Mouse (Mus musculus) T-helper 1 cell (primary cell): ENCODE measurements around the gene Arrdc1.

Experiments
- in situ Hi-C: fragments of 300-600 bp; cut with MboI, MseI; formaldehyde crosslinking; loops from one replicate; pipeline ENCODE4 v1.15.1; 2025; ENCODE audit warnings: high pct_unique_total_duplicates

Gene Arrdc1

DNA sequence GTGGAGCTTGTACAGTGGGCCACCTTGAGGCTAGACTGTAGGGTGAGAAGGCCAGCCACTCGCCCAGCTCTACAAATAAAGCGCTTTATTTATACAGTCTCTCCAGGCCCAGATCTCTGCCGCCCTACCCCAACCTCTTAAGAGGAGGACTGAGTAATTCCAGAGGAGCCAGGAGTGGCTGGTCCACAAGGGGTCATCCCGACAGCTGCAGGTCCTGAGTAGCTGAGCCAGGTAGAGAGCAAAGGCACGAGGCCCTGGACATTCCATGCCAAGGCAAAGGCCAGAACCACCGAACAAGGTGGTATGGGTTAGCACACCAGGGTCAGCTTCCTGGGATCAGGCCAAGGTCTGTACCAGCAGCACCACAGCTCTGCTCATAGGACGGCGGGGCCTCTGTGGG, 9.8 kb downstream of the Arrdc1 start:
- in situ Hi-C loops: no loop called here

DNA sequence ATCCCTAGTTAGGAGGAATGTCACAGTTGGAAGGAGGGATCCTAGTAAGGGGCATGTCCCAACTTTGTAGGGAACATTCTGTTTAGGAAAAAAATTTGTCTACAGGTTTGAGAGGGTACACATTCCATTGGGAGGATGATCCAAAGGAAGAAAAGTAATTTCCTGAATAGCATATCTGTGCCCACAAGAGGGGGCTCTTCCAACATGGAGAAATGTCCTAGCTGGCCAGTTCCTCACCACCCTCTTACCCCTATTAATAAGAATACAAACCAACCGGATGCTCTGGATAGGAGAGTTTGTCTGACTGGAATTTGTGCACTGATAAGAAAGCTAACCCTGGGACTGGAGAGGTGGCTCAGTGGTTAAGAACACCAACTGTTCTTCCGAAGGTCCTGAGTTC, 11.5 kb downstream of the Arrdc1 start:
- in situ Hi-C loops: no loop called here

- in situ Hi-C loops: no loop called here
Measured at GRCm38 (mm10) chr2:24919839-24920175, 15.2 kb downstream of the Arrdc1 start.

DNA sequence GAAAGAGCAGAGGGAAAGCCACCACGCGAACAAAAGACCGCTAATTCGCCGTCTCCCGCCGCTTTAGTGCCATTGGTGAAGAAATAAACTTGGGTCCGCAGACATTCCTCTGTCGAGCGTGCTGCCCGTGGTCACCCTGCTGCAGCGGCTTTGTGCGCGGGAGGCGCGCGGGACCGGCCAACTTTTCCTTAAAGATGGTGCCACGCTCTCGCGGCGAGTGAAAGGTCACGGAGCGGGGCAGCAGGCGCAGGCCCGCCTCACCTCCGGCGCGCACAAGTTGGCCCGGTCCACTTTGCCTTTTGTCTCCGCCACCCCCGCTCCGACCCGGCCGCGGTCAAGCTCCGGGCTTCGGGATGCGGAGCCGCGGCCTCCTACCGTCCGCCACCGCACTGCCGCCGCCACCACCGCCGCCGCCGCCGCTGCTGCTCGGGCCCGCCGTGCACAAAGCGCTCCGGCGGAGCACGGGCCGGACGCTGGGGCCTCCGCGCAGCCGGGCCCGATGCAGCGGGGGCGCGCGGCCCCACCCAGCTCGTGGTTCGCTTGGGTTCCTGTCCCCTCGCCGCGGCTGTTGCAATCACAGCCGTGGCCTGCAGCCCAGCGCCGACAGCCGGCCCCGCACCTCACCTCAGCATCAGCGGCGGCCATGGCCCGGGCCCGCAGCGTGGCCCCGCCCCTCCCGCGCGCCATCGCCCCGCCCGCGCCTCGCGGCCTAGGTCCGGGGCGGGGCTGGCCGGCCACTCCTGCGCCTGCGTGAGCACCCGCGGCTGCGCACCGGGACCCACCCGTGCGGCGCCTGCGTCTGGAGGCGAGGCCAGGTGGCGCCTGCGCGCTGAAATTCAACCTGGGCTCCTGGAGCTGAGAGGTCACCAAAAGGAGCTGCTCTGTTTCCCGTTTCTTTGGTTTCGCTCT, 15.9 kb downstream of the Arrdc1 start, which contains the start of gene Ehmt1:
Ehmt1 (minus strand) TSS at position 685 of the 909 bp plus-strand sequence.
- in situ Hi-C loops: no loop called here

DNA sequence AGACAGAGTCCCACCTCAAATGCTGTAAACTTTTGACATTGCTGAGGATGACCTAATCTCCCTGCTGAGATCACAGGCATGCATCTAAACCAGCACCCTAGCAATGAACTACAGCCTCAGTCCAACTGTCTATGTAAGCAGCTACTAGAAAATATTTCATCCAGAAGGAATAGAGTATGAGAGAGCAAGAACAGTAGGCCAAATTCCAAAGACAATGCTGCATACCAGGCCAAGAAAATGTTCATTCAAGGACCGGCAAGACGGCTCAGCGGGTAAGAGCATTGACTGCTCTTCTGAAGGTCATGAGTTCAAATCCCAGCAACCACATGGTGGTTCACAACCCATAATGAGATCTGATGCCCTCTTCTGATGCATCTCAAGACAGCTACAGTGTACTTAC, 20.3 kb downstream of the Arrdc1 start:
- in situ Hi-C loops: no loop called here

GRCm38 (mm10) chr2:24912589-24912988, 22.5 kb downstream of the Arrdc1 start:
- in situ Hi-C loops: no loop called here

DNA sequence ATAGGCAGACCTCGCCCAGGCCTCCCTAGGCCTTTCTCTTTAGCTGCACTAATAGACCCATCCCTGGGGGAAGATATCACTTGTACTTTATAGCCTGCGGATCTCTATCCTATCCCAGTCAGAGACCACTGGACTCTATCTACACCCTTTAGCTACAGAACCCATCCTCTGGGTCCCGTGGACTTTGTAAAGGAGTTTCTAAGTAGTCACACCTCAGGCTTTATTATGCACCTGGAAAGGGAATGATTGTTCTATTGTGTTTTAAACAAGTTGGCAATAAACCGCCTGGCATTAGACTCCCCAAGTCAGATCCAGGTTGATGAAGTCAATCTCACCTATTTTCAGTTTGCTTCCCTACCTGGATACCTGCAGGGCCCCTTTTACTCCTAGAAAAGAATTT, 22.9 kb downstream of the Arrdc1 start:
- in situ Hi-C loops: no loop called here

GRCm38 (mm10) chr2:24910481-24910880, 24.6 kb downstream of the Arrdc1 start:
- in situ Hi-C loops: no loop called here

DNA sequence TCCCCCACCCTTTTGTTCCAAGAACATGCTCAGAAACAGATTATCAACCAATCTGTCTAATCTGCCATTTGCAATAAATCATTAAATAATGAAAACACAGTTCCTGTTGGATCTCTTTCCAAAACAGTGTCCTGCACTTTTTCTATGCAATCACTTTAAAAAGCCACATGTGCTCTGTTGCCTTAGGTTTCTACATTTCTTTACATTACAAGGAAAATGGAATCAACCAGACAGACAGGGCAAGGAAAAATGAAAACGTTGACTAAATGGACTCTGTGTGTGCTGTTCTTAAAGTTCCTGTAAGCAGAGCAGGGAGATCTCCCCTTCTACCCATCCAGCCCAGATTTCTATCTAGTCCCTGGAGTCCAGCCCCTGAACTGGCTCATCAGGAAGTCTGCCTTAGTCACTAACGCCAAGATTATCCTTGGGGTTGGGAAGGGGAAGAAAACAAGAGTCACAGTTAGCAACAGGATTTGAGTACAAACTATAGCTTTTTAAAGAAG, 29.3 kb downstream of the Arrdc1 start:
- in situ Hi-C loops: no loop called here

GRCm38 (mm10) chr2:24904823-24905652, 30.0 kb downstream of the Arrdc1 start:
- in situ Hi-C loops: no loop called here

DNA sequence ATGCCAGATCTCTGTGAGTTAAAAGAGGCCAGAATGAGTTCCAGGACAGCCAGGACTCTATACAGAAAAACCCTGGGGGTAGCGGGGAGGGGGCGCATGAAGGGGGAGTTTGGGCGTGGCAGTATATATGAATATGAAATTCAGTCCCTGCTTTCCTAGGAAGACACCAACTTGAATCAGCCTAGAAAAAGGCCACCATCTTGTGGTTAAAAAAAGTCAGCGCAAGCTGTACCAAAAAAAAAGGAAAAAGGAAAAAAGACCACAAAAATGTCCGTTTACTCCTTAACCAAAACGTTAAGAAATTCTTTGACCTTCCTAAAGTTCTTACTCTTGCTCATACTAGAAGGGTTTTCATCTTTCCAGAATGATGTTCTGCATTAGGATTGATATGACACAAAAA, 32.1 kb downstream of the Arrdc1 start:
- in situ Hi-C loops: no loop called here

DNA sequence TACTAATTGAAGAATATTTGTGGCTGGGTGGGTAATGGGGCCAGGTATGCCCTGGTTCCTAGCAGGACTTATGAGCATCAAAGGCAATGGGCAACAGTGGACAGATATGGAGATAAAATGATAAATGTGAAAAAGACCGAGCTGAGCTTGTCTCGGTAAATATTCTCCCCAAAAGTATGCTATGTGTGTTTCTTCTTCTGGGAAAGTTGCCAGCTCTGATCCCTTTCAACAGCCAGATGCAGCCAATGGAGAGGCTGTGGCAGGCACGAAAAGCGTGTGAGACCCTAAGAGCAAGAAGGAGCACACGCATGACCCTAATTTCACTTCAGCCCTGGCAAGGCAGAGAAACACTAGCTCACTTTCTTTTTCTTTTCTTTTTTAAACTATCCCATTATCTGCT, 34.0 kb downstream of the Arrdc1 start:
- in situ Hi-C loops: no loop called here

- in situ Hi-C loops: no loop called here
Measured at GRCm38 (mm10) chr2:24899292-24899691, 35.8 kb downstream of the Arrdc1 start.

DNA sequence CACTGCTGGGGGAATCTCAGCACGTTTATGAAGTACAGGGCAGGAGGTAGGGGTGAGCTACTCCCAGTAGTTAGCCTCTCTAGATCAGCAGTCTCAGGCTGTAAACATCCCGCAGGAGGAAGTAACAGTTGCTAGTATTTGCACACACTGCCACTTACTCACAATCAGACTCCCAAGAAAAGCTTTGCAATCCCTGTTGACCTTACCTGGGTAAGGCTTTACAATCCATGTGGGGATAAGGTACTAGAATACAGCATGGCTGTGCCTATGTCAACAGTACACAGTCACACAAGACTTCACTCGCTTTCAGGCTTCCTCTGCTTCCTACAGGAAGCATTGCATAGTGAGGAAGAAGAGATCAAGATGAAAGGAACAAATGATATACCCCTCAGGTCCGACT, 38.3 kb downstream of the Arrdc1 start:
- in situ Hi-C loops: no loop called here

- in situ Hi-C loops: no loop called here
Measured at GRCm38 (mm10) chr2:24894211-24894610, 40.8 kb downstream of the Arrdc1 start.

GRCm38 (mm10) chr2:24892318-24892717, 42.7 kb downstream of the Arrdc1 start:
- in situ Hi-C loops: no loop called here

- in situ Hi-C loops: no loop called here
Measured at GRCm38 (mm10) chr2:24890541-24891447, 44.3 kb downstream of the Arrdc1 start.

- in situ Hi-C loops: no loop called here
Measured at GRCm38 (mm10) chr2:24888895-24889294, 46.2 kb downstream of the Arrdc1 start.

DNA sequence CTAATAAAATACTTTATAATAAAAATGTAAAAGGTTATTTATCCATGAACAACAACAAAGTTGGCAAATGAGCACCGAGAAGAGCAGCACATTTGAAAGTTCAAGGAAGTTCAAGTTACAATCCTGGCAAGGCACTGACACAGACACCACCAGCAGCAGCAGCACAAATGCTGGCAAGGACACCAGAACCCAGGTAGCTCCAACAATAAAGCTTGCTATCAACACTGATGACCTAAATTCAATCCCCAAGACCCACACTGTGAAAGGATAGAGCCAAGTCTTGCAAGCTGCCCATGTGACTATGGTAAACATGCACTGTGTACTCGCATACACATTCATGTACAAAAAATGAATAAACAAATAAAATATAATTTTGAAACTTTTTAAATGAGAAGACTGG, 54.4 kb downstream of the Arrdc1 start:
- in situ Hi-C loops: no loop called here
